Mouse (Mus musculus) embryo, embryonic 11 days (tissue): ENCODE results near the gene E130309D02Rik.

Experiments
- DNase-seq: peaks from one replicate; pipeline ENCODE4 v3.0.0-alpha.2; 2015

Gene E130309D02Rik

DNA sequence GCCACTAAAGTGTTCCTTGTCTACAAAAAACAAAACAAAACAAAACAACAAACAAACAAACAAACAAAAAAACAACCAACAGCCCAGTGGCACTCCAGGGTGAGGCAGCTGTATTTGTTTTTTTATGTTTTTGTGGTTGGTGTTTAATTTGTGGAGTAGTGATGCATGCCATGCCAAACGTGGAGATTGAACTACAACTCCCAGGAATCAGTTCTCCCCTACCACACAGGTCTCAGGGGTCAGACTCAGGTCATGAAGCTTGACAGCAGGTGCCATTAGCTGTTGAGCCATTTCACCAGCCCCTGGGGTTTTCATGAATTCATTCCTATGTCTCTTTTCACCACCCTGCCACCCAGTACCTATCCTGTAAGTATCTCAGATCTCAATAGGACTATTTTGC, 49.8 kb downstream of the E130309D02Rik start:
- no peak for DNase-seq

GRCm38 (mm10) chr5:143264689-143265088, 50.5 kb downstream of the E130309D02Rik start:
- DNase-seq, result no peak

GRCm38 (mm10) chr5:143261636-143262035, 53.5 kb downstream of the E130309D02Rik start:
- DNase-seq, result no peak

DNA sequence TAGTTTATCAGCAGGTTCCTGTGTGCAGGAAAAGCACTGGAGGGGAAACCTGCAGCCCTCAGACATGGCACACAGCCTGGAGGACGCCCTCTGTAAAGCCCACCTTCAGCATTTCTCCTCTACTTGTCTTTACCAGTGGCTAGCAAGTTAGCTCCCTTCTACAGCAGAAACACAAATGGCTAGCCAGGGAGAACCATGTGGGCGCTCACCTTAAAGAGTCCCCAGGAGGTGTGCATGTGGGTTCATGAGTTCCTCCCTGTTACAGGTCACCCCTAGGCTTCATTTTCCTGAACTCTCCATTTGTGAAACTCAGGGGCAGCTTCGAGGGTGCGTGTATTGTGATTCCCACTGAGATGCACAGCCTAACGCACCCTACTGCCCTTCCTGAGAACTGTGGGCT, 59.4 kb downstream of the E130309D02Rik start:
- DNase-seq, result no peak

- peak; percentile 32 for DNase-seq
Observed at GRCm38 (mm10) chr5:143255131-143255519, 60.0 kb downstream of the E130309D02Rik start.

DNA sequence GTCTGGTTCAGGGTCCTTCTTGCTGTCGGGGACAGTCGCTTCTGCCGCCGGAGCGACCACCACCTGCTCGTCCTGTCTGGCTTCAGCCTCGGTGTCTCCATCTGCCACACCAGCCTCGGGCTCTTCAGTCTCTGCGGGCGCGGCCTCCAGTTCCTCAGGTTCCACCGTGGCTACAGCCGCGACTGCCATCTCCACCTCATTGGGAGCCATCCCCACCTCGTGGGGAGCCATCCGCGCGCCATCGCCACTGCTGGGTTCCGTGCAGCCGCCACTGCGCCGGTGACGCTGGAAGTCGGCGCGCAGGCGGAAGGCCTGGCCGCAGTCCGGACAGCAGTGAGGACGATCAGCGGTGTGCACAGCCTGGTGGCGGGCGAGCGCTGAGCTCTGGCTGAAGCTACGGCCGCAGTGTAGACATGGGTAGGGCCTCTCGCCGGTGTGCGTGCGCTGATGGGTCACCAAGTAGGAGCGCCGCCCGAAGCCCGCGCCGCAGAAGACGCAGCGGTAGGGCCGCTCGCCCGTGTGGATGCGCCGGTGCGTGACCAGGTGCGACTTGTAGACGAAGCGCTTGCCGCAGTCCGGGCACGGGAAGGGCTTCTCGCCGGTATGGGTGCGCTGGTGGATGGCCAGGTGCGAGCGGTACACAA, 60.6 kb downstream of the E130309D02Rik start:
- peak; percentile 39 for DNase-seq

GRCm38 (mm10) chr5:143253881-143254486, 61.2 kb downstream of the E130309D02Rik start:
- DNase-seq, result no peak

DNA sequence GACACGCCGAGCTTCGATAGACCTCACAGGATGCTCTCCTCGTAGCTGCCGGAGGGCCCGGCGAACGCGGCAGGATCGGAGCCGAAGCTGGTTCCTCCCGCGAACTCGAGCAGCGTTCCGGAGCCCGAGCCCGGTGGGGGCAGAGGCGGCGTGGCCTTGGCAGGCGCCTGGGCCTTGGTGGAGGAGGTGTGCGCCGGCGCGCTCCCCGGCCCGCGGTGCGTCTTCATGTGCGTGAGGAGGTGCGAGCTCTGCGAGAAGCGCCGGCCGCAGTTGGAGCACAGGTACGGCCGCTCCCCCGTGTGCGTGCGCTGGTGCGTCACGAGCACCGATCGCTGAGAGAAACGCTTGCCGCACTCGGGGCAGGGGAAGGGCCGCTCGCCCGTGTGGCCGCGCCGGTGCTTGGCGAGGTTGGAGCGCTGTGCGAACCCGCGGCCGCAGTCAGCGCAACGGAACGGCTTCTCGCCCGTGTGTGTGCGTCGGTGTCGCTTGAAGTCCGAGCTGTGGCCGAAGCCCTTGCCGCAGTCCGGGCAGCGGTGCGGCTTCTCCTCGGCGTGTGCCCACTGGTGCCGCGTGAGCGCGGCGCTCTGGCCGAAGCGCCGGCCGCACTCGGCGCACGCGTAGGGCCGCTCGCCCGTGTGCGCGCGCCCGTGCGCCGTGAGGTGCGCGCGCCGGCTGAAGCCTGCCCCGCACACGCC, 61.8 kb downstream of the E130309D02Rik start:
- DNase-seq, result peak; percentile 53

DNA sequence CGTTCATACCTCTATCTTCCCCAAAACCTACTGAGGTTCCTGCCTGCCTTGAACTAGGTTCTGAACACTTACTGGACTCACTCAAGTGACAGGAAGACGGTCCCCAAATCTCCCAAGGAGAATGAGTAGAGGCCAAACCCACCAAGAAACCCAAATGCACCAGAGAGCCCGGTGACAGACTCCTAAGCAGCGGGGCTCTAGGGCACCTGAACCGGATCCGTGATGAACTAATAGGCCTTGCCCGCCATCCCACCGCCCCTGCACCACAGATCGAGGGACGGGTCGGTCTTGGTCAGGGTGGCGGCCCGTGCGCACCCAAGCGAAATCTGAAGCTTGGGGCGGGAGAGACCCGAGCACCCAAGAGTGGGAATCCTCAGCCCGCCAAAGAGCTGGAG, 62.4 kb downstream of the E130309D02Rik start:
- DNase-seq, result no peak

- DNase-seq, result no peak
Observed at GRCm38 (mm10) chr5:143252039-143252438, 63.1 kb downstream of the E130309D02Rik start.
